Mouse (Mus musculus): ENCODE data around the gene Dnmt3b.

The Dnmt3b gene

GRCm38 (mm10) chr2:153609548-153609947 is 39.7 kb upstream of the Dnmt3b start:
- Histone ChIP-seq H3K4me1 (replicated peaks; ENCODE audit: low read depth, low read length) (peaks cover 84% of the 10 kb centered on the region), H3K27me3 (ENCODE audit: insufficient read depth, low read length) (no peaks in the 10 kb centered on the region), H3K36me3 (ENCODE audit: insufficient read depth, low read length) (no peaks in the 10 kb centered on the region), H3K4me3 (replicated peaks; ENCODE audit: low read length) (peak overlapping the region; percentile 30; the same call in 1 of the 2 replicates), H3K9me3 (ENCODE audit: low read length) (no peaks in the 10 kb centered on the region)
- TF ChIP-seq NANOG (IDR thresholded peaks at IDR 0.05; ENCODE audit: borderline replicate concordance, low read length) (no peak), CTCF (conservative IDR thresholded peaks at IDR 0.05; ENCODE audit: low read length) (peak; percentile 90)

DNA sequence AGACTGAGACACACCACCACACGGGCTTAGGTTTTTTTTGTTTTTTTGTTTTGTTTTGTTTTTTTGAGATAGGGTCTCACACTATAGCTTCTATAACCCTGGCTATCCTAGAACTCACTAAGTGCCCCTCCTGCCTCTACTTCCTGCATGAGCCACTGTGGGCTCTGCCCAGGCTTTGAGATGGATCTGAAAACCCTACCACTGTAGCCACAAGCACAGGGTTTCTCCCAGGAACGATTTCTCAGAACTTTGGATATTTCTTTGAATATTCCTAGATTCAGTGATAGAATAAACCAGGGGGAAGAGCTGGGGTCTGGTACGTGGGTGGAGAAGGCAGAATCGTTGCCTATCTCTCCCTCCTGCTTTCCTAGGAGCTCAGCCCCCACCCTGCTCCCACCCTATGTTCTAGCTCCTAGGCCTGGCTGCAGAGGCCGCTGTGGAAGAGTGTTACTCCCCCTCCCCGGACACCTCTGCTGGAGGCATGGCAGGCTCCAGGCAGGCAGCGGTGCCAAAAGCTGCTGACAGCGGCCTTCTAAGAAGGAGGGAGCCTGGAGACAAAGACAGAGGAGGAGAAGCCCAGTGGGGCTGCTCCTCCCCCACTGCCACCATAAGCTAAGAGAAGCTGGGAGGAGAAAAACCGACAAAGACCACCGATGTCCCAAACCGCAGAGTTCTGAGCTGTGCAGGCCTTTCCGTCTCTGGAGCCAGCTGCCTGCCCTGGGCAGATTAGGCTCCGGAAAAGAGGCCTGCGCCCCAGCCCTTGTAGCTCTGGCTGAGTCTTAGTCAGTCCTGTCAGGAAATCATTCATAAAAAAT is 38.6 kb upstream of the Dnmt3b start:
- 0 out of 2 replicates have a peak, but pooled peaks cover 3% of the 10 kb centered on the region for H3K36me3 ChIP-seq (ENCODE audit: insufficient read depth, low read length)
- peaks cover 94% of the 10 kb centered on the region for H3K4me1 ChIP-seq (replicated peaks; ENCODE audit: low read depth, low read length)
- peak overlapping the region; percentile 62 for H3K4me3 ChIP-seq (replicated peaks; ENCODE audit: low read length)
- H3K9me3 ChIP-seq (ENCODE audit: low read length), result no peaks in the 10 kb centered on the region
- TF ChIP-seq CTCF (conservative IDR thresholded peaks at IDR 0.05; ENCODE audit: low read length) (0 out of 2 replicates have a peak, but pooled peaks have one; percentile 1), POU5F1 (IDR thresholded peaks at IDR 0.05; ENCODE audit: borderline replicate concordance, low read length) (no peak)
- H3K27me3 ChIP-seq (ENCODE audit: insufficient read depth, low read length), result 0 out of 2 replicates have a peak, but pooled peaks cover 6% of the 10 kb centered on the region

DNA sequence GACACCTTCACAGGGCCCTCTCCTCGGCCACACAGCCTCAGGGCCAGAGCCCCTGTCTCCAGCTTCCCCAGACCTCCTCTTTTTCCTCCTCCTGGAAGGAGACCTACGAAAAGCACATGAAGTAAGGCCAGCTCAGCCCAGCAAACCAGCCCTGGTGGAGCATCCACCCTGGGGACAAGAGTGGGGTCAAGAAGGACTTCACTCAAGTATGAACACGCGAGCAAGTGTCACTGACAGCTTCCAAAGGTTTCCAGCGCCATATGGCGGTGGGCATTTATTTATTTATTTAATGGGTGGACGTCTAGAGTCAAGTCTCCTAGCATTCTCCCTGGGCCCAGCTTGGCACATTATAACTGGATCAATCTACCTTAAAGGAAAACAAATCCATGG is 38.0 kb upstream of the Dnmt3b start:
- Histone ChIP-seq H3K4me3 (replicated peaks; ENCODE audit: low read length) (peak overlapping the region; percentile 62), H3K36me3 (ENCODE audit: insufficient read depth, low read length) (0 out of 2 replicates have a peak, but pooled peaks cover 3% of the 10 kb centered on the region), H3K27me3 (ENCODE audit: insufficient read depth, low read length) (0 out of 2 replicates have a peak, but pooled peaks cover 6% of the 10 kb centered on the region), H3K9me3 (ENCODE audit: low read length) (no peaks in the 10 kb centered on the region), H3K4me1 (replicated peaks; ENCODE audit: low read depth, low read length) (peaks cover 90% of the 10 kb centered on the region)
- TF ChIP-seq NANOG (IDR thresholded peaks at IDR 0.05; ENCODE audit: borderline replicate concordance, low read length) (no peak), CTCF (conservative IDR thresholded peaks at IDR 0.05; ENCODE audit: low read length) (no peak), POU5F1 (IDR thresholded peaks at IDR 0.05; ENCODE audit: borderline replicate concordance, low read length) (no peak)

DNA sequence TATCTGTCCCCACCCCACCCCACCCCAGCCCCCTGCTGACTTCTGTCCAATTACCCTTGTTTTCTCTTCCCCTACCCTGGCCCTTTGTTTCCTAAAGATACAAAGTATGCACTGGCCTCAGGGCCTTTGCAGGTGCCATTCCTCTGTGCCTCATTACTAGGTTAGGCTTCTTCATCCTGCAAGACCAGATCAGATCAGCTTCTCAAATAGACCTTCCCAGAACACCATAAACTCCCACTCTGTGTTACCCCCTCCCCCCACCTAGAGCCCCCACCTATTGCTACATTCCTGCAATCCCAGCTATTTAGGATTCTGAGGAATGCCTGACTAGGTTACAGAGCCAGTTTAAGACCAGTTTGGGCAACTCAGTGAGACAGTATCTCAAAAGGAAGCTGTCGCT is 37.5 kb upstream of the Dnmt3b start:
- H3K36me3 ChIP-seq (ENCODE audit: insufficient read depth, low read length), result 0 out of 2 replicates have a peak, but pooled peaks cover 3% of the 10 kb centered on the region
- TF ChIP-seq CTCF (conservative IDR thresholded peaks at IDR 0.05; ENCODE audit: low read length) (no peak), POU5F1 (IDR thresholded peaks at IDR 0.05; ENCODE audit: borderline replicate concordance, low read length) (no peak), NANOG (IDR thresholded peaks at IDR 0.05; ENCODE audit: borderline replicate concordance, low read length) (no peak)

GRCm38 (mm10) chr2:153612594-153613281 is 36.5 kb upstream of the Dnmt3b start:
- H3K4me1 ChIP-seq (replicated peaks; ENCODE audit: low read depth, low read length), result peaks cover 75% of the 10 kb centered on the region
- H3K36me3 ChIP-seq (ENCODE audit: insufficient read depth, low read length), result peaks cover 6% of the 10 kb centered on the region; the same call in 1 of the 2 replicates
- no peak for TF ChIP-seq NANOG (IDR thresholded peaks at IDR 0.05; ENCODE audit: borderline replicate concordance, low read length)
- no peak for TF ChIP-seq CTCF (conservative IDR thresholded peaks at IDR 0.05; ENCODE audit: low read length)
- TF ChIP-seq POU5F1 (IDR thresholded peaks at IDR 0.05; ENCODE audit: borderline replicate concordance, low read length), result no peak
- H3K4me3 ChIP-seq (replicated peaks; ENCODE audit: low read length), result peak overlapping the region; percentile 13; the same call in 1 of the 2 replicates
- H3K27me3 ChIP-seq (ENCODE audit: insufficient read depth, low read length), result 0 out of 2 replicates have a peak, but pooled peaks cover 6% of the 10 kb centered on the region
- no peaks in the 10 kb centered on the region for H3K9me3 ChIP-seq (ENCODE audit: low read length)

More for the DNA sequence above, 37.5 kb upstream of the Dnmt3b start:
- Histone ChIP-seq H3K4me1 (replicated peaks; ENCODE audit: low read depth, low read length) (peaks cover 85% of the 10 kb centered on the region), H3K27me3 (ENCODE audit: insufficient read depth, low read length) (0 out of 2 replicates have a peak, but pooled peaks cover 6% of the 10 kb centered on the region), H3K4me3 (replicated peaks; ENCODE audit: low read length) (no peak overlapping the region), H3K9me3 (ENCODE audit: low read length) (no peaks in the 10 kb centered on the region)

GRCm38 (mm10) chr2:153616893-153617292 is 32.4 kb upstream of the Dnmt3b start:
- peaks cover 61% of the 10 kb centered on the region for H3K4me1 ChIP-seq (replicated peaks; ENCODE audit: low read depth, low read length)
- peaks cover 16% of the 10 kb centered on the region for H3K27me3 ChIP-seq (ENCODE audit: insufficient read depth, low read length)
- no peak overlapping the region for H3K4me3 ChIP-seq (replicated peaks; ENCODE audit: low read length)
- TF ChIP-seq NANOG (IDR thresholded peaks at IDR 0.05; ENCODE audit: borderline replicate concordance, low read length) (no peak), CTCF (conservative IDR thresholded peaks at IDR 0.05; ENCODE audit: low read length) (no peak), POU5F1 (IDR thresholded peaks at IDR 0.05; ENCODE audit: borderline replicate concordance, low read length) (no peak)
- peaks cover 30% of the 10 kb centered on the region for H3K36me3 ChIP-seq (ENCODE audit: insufficient read depth, low read length)
- no peaks in the 10 kb centered on the region for H3K9me3 ChIP-seq (ENCODE audit: low read length)

GRCm38 (mm10) chr2:153618439-153618838 is 30.8 kb upstream of the Dnmt3b start:
- Histone ChIP-seq H3K27me3 (ENCODE audit: insufficient read depth, low read length) (peaks cover 19% of the 10 kb centered on the region), H3K36me3 (ENCODE audit: insufficient read depth, low read length) (peaks cover 32% of the 10 kb centered on the region), H3K9me3 (ENCODE audit: low read length) (no peaks in the 10 kb centered on the region), H3K4me1 (replicated peaks; ENCODE audit: low read depth, low read length) (peaks cover 60% of the 10 kb centered on the region), H3K4me3 (replicated peaks; ENCODE audit: low read length) (no peak overlapping the region)
- TF ChIP-seq CTCF (conservative IDR thresholded peaks at IDR 0.05; ENCODE audit: low read length) (no peak), NANOG (IDR thresholded peaks at IDR 0.05; ENCODE audit: borderline replicate concordance, low read length) (no peak), POU5F1 (IDR thresholded peaks at IDR 0.05; ENCODE audit: borderline replicate concordance, low read length) (no peak)

GRCm38 (mm10) chr2:153618889-153619288 is 30.4 kb upstream of the Dnmt3b start:
- peaks cover 59% of the 10 kb centered on the region for H3K4me1 ChIP-seq (replicated peaks; ENCODE audit: low read depth, low read length)
- TF ChIP-seq NANOG (IDR thresholded peaks at IDR 0.05; ENCODE audit: borderline replicate concordance, low read length) (no peak), POU5F1 (IDR thresholded peaks at IDR 0.05; ENCODE audit: borderline replicate concordance, low read length) (no peak)

More at GRCm38 (mm10) chr2:153618889-153619288, 30.4 kb upstream of the Dnmt3b start:
- Histone ChIP-seq H3K9me3 (ENCODE audit: low read length) (no peaks in the 10 kb centered on the region), H3K27me3 (ENCODE audit: insufficient read depth, low read length) (peaks cover 24% of the 10 kb centered on the region), H3K36me3 (ENCODE audit: insufficient read depth, low read length) (peaks cover 32% of the 10 kb centered on the region), H3K4me3 (replicated peaks; ENCODE audit: low read length) (no peak overlapping the region)
